Mouse (Mus musculus) adrenal gland, postnatal 25 days (tissue): ENCODE data around the gene 4930564D02Rik. TPM values are rescaled to one million over a fixed set of nuclear protein-coding genes. Genes with fewer than 3 reads are reported as not detected.

Experiments used
- DNase-seq: peaks from one replicate; pipeline ENCODE4 v3.0.0; 2021; ENCODE audit warnings: mixed read lengths
- total RNA-seq: library from RNA; stranded (reverse); gene quantifications from 2 replicates; pipeline ENCODE4 v1.2.3, GENCODE M21; 2021

Gene 4930564D02Rik
- total RNA-seq, 1 experiment from 2014 or later: not detected

DNA sequence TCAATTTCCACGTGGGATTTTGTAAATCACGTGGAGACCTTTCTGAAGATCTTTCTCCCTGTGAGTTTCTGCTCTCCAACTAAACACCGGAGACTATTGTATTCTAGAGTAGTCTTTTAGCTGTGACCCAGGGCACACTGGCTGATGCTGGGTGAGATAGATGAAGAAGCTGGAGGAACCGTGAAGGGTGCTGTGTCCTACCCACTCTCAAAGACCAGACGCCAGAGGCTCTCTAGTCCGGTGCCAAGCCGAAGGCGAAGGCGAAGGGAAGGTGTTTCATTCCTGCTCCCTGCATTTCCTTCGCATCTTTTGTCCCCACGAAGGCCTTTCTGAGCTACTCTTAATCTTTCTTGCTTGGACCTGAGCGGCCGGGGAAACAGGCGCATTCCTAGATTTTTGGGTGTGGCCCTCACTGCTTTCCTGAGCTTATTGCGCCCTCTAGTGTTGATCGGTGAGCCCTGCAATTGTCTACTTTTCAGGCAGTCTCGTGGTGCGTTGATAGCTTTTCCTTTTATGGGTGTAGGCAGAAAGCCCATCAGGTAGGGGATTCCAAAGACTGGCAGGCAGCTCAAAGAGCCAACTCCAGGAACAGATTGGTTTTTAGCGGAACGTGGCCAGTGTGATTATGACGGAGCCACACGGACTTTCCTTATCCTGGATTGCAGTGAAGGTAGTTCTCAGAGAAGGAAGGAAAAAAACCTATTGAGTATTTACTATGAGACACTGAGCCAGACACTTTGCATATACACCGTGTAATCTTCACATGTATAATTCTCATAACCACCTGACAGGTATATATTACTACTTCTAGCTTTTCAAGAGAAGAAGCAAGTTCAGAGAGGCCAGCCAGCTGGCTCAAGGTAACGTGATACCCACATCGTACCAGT, 7.8 kb upstream of the 4930564D02Rik start:
- DNase-seq: peak; percentile 76

- no peak for DNase-seq
Measured at GRCm38 (mm10) chr3:105059911-105060310, 6.7 kb upstream of the 4930564D02Rik start.

DNA sequence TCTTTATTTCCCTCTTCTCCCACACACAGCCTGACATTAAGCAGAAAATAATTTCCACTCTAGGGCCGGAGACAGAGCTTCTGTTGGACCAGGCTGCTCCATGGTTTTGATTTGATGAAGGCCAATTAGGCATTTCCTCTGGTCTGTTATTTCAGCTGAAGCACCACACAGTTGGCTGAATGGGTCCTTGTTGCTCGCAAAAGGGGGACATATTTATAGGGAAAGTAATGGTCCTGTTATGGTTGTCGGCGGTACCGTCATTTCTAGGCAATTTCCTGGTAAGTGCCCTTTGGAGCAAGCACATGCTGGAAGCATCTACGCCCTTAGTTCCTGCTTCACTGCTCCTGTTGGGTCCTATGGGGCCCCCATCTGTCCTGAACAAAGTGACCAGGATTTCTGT, 5.7 kb upstream of the 4930564D02Rik start:
- no peak for DNase-seq

DNA sequence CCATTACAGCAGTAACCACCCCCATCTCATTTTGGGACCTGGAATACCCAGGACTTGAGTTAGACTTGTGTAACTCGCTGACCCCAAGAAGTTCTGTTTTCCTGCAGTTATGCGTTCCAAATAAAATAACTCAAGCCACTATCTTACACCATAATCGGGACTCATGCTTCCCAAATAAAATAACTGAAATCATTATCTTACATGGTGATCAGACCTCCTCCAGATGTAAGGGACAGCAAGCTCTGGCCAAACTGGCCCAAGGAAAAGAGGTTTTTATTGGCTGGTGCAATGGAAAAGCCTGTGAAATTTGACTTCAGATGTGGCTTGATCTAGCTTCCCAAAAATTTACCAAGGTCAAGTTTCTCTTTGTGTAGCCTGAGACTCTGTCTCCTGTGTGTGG, 5.1 kb upstream of the 4930564D02Rik start:
- DNase-seq: no peak

DNA sequence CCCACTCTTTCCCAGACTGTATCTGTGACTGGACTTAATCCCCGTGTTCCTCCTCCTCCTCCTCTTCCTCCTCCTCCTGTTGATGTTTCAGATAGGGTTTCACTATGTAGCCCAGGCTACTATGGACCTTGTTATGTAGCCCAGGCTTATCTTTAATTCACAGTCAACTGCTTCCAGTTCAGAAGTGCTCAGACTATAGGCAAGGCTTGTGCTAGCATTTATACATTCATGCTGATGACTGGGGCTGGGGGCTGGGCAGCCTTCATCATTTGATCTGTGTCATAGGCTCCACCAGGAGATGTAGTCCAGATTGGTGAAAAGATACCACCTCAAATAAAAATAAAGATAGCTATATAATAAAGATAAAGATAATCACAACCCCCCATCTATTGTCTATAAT, 4.7 kb upstream of the 4930564D02Rik start:
- DNase-seq: no peak

DNA sequence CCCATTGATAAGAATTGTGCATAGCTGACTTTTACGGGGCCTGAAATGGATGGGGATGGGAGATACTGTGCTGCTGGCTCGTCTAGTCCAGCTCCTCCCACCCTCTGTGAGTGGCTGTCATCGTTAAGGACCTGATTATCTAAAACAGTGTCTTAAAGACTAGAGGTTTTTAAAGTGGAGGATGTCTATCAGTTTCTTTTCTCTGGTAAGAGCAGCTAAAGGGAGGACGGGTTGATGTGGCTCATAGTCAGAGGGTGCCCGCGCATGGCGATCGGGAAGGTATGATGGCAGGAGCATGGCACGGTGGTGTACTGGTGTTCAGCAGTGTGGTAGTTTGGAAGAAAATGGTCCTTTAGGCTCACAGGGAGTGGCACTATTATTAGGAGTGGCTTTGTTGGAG, 4.0 kb upstream of the 4930564D02Rik start:
- no peak for DNase-seq

DNA sequence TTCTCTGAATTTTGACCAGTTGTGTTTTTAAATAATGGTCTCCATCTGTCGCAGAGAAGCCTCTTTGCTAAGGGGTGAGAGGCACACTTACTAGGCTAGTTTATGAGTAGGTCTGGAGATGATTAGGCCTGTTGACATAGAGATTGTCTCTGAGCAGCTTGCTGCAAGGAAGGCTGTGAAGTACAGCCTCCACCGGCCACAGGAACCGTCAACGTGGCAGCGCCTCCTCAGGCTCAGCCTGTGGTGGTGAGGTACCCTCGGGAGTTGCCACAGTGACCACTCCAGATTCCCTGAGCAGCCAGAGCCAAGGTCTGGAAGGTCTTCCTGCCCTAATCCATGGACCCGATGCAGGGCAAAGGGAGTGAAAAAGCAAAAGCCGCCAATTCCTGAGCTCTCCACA, 3.9 kb downstream of the 4930564D02Rik start:
- no peak for DNase-seq

GRCm38 (mm10) chr3:105071251-105071650, 4.6 kb downstream of the 4930564D02Rik start:
- no peak for DNase-seq

DNA sequence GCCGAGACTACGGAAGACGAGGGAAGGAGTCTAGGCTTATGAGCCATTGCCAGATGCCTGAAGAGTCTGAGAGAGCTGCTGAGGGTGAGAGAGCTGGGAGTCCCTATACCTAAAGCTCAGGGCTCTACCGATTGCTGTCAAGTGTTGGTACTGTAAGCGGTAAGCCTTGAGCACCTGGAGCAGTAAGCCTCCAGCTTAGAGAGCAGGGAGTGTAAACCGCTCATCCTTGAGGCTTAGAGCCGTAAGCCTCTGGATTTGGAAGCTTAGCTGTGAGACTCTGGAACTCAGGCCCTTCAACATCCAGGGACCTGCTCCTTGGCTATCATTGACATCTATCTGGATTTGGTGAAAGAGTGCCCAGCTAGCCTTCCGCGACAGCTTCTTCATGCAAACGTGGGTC, 5.9 kb downstream of the 4930564D02Rik start:
- DNase-seq: no peak

DNA sequence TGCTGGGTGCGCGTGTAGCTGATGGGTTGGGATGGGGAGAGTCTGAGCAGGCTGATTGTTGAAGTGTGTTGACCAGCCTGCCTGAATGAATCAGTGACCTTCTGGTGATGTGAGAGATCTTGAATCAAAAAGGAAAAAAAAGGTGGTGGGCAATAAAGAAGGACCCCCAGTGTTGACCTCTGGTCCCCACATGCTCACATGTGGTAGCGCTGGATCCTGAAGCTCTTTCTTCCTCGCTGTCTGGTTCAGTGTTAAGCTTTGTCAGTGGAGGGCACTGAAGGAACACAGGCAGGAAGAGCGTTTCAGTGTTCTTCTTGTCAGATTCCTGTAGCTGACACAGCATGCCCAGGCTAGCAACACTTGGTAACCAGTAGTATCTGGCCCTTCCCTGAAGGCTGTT, 9.2 kb downstream of the 4930564D02Rik start:
- DNase-seq: no peak

DNA sequence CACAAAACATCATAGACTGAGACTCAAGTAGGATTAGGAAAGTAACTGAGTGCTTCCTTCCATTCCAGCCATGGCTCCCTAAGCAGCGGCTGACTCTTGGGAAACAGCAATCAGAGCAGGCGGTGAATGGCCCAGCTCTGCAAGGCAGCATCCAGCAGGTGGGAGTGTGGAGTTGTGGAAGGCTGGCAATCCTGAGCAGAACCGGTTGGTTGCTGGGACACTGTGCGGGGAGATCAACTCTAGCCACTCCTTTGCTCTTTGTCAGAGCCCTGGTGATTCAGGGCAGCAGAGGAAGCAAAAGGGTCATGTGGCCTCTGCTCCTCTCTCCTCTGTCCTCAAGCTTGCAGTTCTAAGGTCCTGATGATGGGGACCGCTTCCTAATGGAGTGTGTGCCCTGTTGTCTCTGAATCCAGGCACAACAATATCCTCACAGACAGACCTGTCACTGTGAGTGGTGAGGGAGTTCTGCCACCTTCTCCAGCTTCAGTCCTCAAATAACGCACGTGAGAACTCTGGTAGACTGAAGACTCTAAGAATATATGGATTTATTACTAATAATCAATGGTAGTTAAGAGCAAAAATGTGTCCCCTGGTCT, 11.7 kb downstream of the 4930564D02Rik start:
- peak; percentile 72 for DNase-seq

- no peak for DNase-seq
Measured at GRCm38 (mm10) chr3:105087344-105087743, 20.7 kb downstream of the 4930564D02Rik start.

- no peak for DNase-seq
Measured at GRCm38 (mm10) chr3:105088638-105089037, 22.0 kb downstream of the 4930564D02Rik start.

DNA sequence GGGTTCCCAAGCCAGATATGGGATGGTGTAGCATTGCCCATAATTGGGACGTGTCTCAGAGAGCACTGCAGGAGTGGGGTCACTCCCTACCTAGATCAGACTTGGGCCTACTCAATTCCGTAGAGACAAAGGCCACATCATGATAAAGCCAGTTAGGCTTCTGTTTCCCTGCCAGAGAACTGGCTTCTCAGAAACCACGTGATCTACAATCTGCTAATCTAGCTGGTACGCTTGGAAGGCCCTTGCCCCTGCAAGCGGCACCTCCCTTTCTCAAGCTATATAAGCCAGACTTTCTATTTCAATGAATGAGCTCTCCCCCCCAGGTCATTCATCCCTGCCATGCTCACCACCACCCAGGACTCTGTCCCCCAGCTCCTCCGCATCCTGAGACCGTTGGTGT, 23.5 kb downstream of the 4930564D02Rik start:
- no peak for DNase-seq

- peak; percentile 49 for DNase-seq
Measured at GRCm38 (mm10) chr3:105090981-105091380, 24.3 kb downstream of the 4930564D02Rik start.

DNA sequence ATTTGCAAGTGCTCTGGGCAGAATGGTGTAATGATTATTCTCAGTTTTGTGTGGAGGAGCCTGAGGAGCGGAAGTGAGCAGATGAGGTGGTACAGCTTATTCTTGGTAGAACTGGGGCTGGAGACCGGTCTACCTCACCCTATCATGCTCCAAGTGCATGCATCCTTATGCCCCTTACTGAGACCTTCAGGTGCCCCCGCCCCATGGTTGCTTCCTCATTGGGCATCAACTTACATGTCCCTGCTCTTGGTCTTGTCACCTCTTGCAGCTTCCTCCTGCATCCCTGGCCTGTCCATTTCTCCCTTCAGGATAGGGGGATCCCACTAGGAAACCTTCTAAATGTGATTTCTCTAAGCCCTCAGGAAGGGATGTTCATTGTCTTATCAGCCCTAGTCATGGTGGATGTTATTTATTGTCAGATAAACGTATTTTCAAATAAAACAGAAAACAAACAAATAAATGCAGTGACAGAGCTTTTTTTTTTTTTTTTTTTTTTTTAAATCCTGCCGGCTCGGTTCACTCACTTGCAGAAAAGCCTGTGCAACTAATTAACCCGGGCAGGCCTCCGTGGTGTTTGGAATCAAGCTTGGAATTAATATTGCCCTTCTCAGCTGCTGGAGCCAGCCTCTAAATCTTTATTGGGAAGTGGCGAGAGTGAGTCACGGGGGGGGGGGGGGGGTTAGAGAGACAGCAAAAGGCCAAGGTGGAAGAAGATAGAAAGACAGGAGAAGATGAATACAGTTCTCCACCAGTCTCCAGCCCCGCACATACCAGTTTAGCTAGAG, 26.3 kb downstream of the 4930564D02Rik start:
- no peak for DNase-seq

DNA sequence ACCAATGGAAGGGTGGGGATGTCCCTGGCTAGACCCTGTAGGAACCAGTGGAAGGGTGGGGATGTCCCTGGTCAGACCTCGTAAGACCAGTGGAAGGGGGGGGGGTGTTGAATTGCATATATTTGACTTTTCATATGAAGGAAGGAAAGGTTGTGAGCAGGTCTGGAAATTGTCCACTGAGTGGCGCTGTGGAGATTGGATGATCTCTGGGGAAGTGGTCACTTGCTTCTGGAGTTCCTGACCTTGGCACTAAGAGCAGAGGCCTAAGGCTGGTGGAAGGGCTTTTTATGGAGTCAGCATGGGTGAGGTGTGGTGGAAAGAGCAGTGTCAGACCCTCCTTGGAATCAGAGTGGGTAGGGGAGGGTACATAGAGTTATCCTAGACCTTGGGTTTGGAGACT, 27.8 kb downstream of the 4930564D02Rik start:
- no peak for DNase-seq

DNA sequence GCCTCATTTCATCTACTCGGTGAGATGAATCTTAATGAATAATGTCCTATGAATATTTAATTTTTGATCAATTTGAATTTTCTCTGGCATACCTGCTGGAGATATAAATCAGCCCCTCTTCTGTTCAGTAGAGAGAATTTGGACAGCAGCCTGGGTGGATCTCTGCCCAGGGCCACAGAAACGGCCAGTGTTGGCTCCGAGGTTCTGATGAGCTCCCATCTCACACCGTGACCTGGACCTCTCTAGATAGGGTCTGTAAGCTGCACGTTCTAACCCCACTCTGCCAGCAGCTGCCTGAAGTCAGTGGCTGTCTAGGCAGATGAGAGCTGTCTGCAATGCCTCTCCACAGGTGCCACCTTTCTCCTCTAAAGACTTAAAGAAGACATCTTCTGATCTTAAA, 28.4 kb downstream of the 4930564D02Rik start:
- DNase-seq: no peak

- no peak for DNase-seq
Measured at GRCm38 (mm10) chr3:105097581-105097980, 30.9 kb downstream of the 4930564D02Rik start.

DNA sequence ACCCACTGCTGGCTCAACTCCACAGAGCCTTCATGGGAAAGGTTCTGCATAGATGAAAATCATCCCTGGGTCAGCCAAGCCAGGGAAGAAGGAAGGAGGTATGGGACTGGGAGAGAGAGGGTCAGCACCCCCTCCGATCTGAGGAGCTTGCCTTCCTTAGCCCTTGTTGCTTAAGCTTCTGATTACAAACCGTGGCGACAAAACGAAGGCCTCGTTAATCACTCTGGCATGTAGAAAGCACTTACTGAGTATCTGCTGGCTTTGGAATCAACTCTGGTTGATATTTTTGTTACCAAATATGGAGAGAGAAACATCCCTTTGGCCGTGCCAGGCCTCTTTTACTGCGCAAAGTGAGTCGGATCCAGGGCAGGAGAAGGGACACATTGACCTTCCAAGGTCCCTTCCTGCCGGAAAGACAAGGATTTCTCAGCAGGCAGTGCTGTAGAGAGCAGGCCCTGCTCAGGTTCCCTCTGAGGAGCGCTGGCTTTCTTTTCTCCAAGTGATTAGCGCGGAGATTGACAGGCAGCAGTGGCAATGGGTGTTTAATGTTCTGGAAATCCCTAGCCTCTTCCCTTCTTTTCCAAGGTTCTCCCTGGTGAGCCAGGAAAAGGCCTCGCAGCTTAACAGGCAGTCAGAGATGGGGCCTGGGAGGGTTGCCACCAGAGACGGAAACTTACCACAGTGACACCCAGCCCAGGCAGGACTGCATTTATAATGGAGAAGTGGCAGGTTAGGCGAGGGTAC, 33.1 kb downstream of the 4930564D02Rik start:
- DNase-seq: no peak

GRCm38 (mm10) chr3:105100270-105100589, 33.6 kb downstream of the 4930564D02Rik start:
- DNase-seq: no peak

DNA sequence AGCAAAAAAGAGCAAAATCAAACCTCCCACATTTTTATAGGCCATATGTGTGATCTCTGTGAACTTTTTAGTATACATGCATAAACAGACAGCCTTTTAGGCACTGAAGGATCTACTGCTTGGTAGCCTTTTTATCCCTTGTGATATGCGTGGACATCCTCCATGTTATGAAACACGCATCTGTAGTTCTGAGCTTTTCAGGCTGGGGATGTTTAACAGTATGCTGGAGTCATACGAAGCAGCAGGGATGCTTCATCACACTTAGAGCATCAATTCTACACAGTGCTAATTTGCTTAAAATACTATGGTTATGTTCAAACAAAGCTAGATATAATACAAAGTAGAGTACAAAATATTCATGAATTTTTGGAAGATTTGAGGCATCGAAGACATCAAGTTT, 39.2 kb downstream of the 4930564D02Rik start:
- no peak for DNase-seq
